Mouse (Mus musculus): ENCODE data around the gene Susd3. TPM values are rescaled to one million over a fixed set of nuclear protein-coding genes. Genes with fewer than 3 reads are reported as not detected.

Gene Susd3
- polyA plus RNA-seq, 1 experiment from 2014 or later: 1.3 TPM

DNA sequence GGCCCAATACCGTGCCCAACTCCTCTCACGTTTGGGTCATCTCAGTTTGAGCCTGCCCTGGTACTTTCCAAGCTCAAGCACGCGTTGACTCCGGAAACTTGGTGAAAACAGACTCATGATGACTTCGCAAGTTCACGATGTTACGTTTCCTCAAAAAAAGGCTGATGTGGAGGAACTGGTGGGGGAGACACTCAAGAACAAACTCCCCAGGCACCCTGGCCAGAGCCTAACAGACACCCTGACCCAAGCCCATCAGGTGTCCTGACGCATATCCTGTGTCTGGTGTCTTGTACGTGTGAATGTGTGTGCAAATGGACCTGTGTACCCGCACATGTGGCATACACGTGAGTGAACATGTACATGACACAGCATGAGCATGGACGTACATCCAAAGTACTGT is 47.8 kb downstream of the Susd3 start:
- Histone ChIP-seq H3K9me3 (no peaks in the 10 kb centered on the region), H3K27me3 (peaks cover 15% of the 10 kb centered on the region; the same call in 1 of the 2 replicates), H3K9ac (no peak overlapping the region), H3K36me3 (no peaks in the 10 kb centered on the region), H3K4me3 (no peak overlapping the region), H3K27ac (no peak overlapping the region), H3K4me2 (no peak overlapping the region), H3K4me1 (replicated peaks) (0 out of 2 replicates have a peak, but pooled peaks cover 5% of the 10 kb centered on the region)
- no peak for ATAC-seq (ENCODE audit: low FRiP score)
- 88% methylated on average over 13 of the region's 13 CpGs for WGBS

DNA sequence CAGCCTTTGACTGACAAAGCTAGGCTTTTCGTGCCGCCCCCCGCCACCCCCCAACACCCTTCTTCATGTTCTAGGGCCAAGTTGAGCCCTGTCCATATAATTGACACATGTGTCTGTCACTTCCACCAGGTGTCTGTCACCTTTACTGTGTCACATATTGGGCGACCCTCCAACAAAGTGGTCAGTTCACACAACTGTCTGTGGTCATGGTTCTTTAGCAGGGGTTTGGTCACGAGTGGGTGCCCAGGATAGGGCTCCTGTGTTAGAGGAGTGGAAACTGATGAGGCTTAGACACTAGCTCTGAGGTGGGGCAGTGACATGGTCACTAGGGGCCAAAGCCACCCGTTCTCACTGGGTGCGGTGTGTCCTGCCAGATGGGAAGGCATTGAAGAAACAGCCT is 48.6 kb downstream of the Susd3 start:
- no peaks in the 10 kb centered on the region for H3K36me3 ChIP-seq
- 94% methylated on average over 7 of the region's 7 CpGs for whole genome bisulfite sequencing

DNA sequence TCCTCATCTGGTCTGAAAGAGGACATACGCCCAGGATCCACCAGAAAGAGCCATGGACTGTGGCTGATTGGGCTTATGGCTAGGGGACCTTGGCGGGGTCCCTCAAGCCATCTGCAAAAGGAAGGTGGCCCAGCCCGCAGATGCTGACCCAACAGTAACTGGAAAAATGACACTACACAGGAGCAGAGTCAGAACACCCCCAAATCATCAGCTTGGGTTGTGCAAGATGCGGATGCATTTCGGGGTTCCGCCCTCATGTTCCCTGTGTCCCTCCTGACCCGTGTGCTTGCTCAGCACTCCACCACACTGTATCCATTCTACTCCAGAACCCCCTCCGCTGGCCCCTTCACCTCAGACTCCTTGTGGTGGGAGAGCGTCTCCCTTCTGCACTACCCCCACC is 49.8 kb downstream of the Susd3 start:
- peaks cover 5% of the 10 kb centered on the region; the same call in 1 of the 2 replicates for H3K27me3 ChIP-seq
- 91% methylated on average over 9 of the region's 9 CpGs for WGBS
- H3K9me3 ChIP-seq: no peaks in the 10 kb centered on the region
- H3K4me3 ChIP-seq: no peak overlapping the region
- no peak overlapping the region for H3K27ac ChIP-seq
- no peaks in the 10 kb centered on the region for H3K4me1 ChIP-seq (replicated peaks)
- no peak overlapping the region for H3K4me2 ChIP-seq
- H3K9ac ChIP-seq: no peak overlapping the region
- H3K36me3 ChIP-seq: no peaks in the 10 kb centered on the region
- no peak for ATAC-seq (ENCODE audit: low FRiP score)

More for the DNA sequence above, 48.6 kb downstream of the Susd3 start:
- ATAC-seq (ENCODE audit: low FRiP score): no peak
- Histone ChIP-seq H3K4me1 (replicated peaks) (no peaks in the 10 kb centered on the region), H3K4me2 (no peak overlapping the region), H3K4me3 (no peak overlapping the region), H3K27me3 (peaks cover 13% of the 10 kb centered on the region; the same call in 1 of the 2 replicates), H3K9me3 (no peaks in the 10 kb centered on the region), H3K9ac (no peak overlapping the region), H3K27ac (no peak overlapping the region)

DNA sequence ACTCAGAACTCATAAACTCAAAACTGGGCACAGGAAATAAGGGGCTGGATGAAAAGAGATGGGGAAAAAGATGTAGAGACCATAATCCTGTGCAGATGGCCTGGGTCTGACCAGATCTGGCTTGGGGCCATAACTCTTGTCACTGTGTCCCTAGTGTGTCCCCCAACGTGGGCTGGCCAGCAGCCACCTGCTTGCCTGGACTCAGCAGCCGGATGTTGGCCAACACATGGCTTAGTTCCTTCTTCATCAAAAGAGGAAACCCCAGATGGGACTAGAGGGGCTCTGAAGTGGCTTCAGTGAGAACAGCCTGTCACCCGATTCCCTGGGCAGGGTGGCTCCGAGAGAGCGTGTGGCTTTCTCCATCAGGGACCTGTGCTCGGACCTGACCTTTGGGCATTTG is 51.7 kb downstream of the Susd3 start:
- Histone ChIP-seq H3K4me2 (no peak overlapping the region), H3K36me3 (no peaks in the 10 kb centered on the region), H3K4me3 (no peak overlapping the region), H3K9me3 (no peaks in the 10 kb centered on the region), H3K9ac (no peak overlapping the region), H3K27me3 (no peaks in the 10 kb centered on the region; the same call in 1 of the 2 replicates), H3K4me1 (replicated peaks) (peaks cover 12% of the 10 kb centered on the region), H3K27ac (no peak overlapping the region)
- ATAC-seq (ENCODE audit: low FRiP score): no peak
- 80% methylated on average over 6 of the region's 6 CpGs for WGBS

DNA sequence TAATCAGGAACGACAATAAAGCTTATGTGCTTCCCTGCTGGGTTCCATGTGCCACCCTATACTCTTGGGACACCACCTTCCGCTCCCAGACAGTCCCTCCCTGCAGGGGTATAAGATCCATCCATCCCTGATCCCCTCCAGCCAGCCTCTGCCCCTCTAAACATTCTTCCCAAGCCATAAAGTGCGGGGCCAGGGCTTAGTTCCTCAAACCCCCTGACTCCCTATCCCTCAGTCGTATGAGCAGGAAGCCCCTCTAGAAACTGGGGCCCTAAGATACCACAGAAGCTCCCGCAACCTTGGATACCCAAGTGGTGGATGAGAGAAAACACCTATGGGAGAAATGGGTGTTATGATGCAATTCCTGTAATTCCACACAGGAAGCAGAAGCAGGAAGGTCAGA is 52.3 kb downstream of the Susd3 start:
- no peak overlapping the region for H3K9ac ChIP-seq
- WGBS: 86% methylated on average over 5 of the region's 5 CpGs
- no peak for ATAC-seq (ENCODE audit: low FRiP score)
- H3K27me3 ChIP-seq: no peaks in the 10 kb centered on the region; the same call in 1 of the 2 replicates
- no peaks in the 10 kb centered on the region for H3K9me3 ChIP-seq
- H3K4me3 ChIP-seq: no peak overlapping the region
- no peaks in the 10 kb centered on the region for H3K36me3 ChIP-seq
- H3K4me2 ChIP-seq: no peak overlapping the region
- peaks cover 18% of the 10 kb centered on the region for H3K4me1 ChIP-seq (replicated peaks)
- H3K27ac ChIP-seq: no peak overlapping the region

DNA sequence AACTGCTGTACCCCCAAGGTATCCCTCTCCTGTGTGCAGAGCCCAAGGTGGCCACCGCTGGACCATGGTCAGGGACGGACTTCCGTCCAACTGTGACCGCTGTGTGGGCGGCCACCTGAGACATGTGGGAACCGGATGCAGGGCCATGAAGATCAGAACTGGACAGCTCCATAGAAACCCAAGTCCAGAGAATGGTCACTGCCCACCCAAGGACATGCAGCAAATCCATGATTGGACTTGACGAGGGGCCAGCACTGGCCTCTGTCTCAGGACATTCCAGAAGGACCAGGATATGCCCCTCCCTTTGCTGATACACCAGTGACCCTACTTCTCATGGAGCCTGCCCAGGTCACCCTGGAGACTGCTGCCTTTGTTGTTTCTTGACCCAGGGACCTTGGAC is 52.9 kb downstream of the Susd3 start:
- H3K27me3 ChIP-seq: no peaks in the 10 kb centered on the region; the same call in 1 of the 2 replicates
- no peak for ATAC-seq (ENCODE audit: low FRiP score)
- WGBS: 91% methylated on average over 7 of the region's 7 CpGs
- H3K27ac ChIP-seq: no peak overlapping the region
- H3K9ac ChIP-seq: no peak overlapping the region
- H3K9me3 ChIP-seq: no peaks in the 10 kb centered on the region
- H3K4me3 ChIP-seq: no peak overlapping the region
- no peak overlapping the region for H3K4me2 ChIP-seq
- peaks cover 23% of the 10 kb centered on the region for H3K4me1 ChIP-seq (replicated peaks)
- no peaks in the 10 kb centered on the region for H3K36me3 ChIP-seq

DNA sequence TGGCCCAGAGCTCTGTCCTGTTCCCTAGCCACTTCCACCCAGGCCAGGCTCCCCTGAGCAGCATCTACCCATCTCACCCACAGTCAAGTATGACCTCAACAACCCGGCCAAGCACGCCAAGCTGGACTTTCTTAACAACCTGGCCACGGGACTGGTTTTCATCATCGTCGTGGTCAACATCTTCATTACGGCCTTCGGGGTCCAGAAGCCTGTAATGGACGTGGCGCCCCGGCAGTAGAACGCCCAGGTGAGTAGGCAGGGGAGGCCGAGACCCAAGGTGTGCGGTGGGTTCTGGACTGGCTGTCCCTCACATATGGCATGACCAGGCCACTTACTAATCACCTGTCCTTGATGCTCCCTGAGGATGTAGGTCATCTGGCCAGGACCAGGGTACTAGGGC is 53.7 kb downstream of the Susd3 start:
- no peak overlapping the region for H3K9ac ChIP-seq
- WGBS: 98% methylated on average over 13 of the region's 13 CpGs
- ATAC-seq (ENCODE audit: low FRiP score): no peak
- no peak overlapping the region for H3K27ac ChIP-seq
- no peaks in the 10 kb centered on the region for H3K36me3 ChIP-seq
- H3K4me1 ChIP-seq (replicated peaks): peaks cover 24% of the 10 kb centered on the region
- H3K27me3 ChIP-seq: peaks cover 8% of the 10 kb centered on the region; the same call in 1 of the 2 replicates
- H3K4me2 ChIP-seq: no peak overlapping the region
- H3K9me3 ChIP-seq: no peaks in the 10 kb centered on the region
- H3K4me3 ChIP-seq: no peak overlapping the region

DNA sequence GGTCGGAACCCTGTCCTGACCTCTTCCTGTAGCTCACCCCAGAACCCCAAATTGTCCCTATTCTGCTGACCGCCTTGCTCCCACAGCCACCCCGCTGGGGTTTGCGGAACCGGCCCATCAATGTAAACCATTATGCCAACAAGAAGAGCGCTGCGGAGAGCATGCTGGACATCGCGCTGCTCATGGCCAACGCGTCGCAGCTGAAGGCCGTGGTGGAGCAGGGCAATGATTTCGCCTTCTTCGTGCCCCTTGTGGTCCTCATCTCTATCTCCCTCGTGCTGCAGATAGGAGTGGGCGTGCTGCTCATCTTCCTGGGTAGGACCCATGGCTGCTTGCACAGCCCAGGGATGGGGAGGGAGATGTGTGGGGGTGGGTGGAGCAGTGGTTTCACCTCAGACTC is 54.9 kb downstream of the Susd3 start:
- Histone ChIP-seq H3K27ac (no peak overlapping the region), H3K4me3 (no peak overlapping the region), H3K36me3 (no peaks in the 10 kb centered on the region), H3K4me1 (replicated peaks) (peaks cover 28% of the 10 kb centered on the region), H3K27me3 (peaks cover 14% of the 10 kb centered on the region; the same call in 1 of the 2 replicates), H3K4me2 (no peak overlapping the region), H3K9me3 (no peaks in the 10 kb centered on the region), H3K9ac (no peak overlapping the region)
- no peak for ATAC-seq (ENCODE audit: low FRiP score)
- WGBS: 96% methylated on average over 17 of the region's 17 CpGs

DNA sequence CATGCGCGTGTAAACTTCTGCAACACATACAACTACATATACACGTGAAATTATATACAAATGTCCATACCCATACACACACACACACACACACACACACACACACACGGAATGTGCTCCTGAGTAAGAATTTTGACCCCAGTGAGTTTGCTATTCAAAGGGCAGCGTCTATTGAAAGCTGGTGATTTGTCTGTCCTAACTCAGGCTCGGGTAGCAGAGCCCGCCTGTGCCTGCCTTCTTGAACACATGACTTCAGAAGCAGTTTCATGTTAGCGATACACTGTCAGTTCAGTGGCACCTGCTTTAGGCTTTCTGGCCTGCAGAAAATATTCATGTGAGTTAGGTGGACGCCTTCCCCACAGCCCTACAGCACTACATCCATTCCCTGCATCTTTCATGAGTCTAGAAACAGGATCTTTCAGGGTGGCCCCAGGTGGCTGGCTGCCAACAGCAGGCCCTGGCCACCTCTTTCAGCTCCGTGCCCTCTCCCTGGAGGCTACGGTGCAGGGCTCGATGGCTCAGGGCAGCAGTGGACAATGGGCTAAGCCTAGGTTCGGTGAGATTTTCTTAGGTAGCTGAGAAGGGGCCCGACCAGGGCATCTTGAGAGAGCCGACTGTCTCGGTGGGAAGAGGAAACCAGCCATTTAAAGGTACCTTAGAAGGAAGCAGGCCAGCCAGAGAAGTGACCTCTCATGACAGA is 56.2 kb downstream of the Susd3 start:
- H3K4me2 ChIP-seq: no peak overlapping the region
- peaks cover 41% of the 10 kb centered on the region for H3K4me1 ChIP-seq (replicated peaks)
- H3K36me3 ChIP-seq: no peaks in the 10 kb centered on the region
- no peak overlapping the region for H3K9ac ChIP-seq
- no peak for ATAC-seq (ENCODE audit: low FRiP score)
- no peaks in the 10 kb centered on the region for H3K9me3 ChIP-seq
- H3K27me3 ChIP-seq: peaks cover 20% of the 10 kb centered on the region; the same call in 1 of the 2 replicates
- 70% methylated on average over 16 of the region's 16 CpGs for WGBS
- H3K4me3 ChIP-seq: no peak overlapping the region
- H3K27ac ChIP-seq: no peak overlapping the region

DNA sequence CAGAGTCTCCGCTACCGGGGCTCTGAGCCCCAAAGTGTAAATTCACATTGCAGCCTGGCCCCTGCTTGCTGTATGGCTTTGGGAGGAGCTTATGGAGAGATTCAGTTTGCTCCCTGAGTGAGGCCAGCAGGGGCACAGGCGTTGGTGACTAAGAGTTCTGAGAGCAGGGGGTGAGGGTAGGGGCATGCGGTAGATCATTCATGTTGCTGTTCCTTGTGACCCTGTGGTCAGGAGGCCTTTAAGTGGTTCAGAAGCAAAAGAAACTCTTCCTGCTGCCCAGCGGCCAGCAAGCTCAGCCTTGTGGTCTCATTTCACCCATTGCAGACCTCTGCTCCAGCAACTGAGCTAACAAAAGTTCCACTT is 56.9 kb downstream of the Susd3 start:
- H3K27ac ChIP-seq: no peak overlapping the region
- H3K36me3 ChIP-seq: no peaks in the 10 kb centered on the region
- peaks cover 20% of the 10 kb centered on the region for H3K27me3 ChIP-seq
- H3K4me2 ChIP-seq: no peak overlapping the region
- H3K9me3 ChIP-seq: no peaks in the 10 kb centered on the region
- H3K9ac ChIP-seq: no peak overlapping the region
- 41% methylated on average over 5 of the region's 5 CpGs for WGBS
- ATAC-seq (ENCODE audit: low FRiP score): no peak
- H3K4me3 ChIP-seq: no peak overlapping the region
- peaks cover 46% of the 10 kb centered on the region for H3K4me1 ChIP-seq (replicated peaks)

DNA sequence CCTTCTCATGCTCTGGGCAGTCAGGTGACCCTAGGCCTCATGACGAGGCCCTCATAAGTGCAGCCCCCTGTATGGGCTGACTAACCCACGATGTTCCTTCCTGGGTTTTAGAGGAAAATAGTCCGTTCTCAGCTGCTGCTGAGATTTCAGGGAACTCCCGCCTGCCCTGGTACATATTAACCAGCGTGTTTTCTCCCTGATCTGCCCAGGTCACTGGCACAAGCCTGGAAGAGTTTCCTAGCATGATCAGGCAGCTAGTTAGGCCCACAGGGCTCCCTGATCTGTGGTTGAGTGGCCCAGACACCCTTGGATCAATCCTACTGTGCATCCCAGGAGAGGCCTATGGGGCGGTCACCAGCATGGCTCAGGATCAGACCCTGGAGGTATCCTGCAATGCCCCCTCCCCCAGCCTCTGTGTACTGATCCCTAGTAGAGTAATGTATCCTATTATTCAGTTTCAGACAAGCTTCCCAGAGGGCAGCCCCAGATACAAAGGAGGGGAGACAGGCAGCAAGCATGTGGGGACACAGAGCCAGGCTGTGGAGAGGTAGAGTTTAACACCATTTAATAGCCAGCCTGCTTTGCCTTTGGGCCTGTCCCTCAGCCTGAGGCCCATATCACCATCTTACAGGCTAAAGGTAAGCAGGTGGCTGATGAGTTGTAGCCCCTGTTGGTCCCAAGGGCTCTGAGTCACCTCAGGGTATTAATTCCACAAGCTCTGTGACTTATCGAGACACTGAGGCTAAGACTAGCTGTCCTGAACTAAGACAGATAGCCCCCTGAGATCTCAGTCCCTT is 57.4 kb downstream of the Susd3 start:
- H3K27ac ChIP-seq: no peak overlapping the region
- WGBS: 58% methylated on average over 7 of the region's 7 CpGs

DNA sequence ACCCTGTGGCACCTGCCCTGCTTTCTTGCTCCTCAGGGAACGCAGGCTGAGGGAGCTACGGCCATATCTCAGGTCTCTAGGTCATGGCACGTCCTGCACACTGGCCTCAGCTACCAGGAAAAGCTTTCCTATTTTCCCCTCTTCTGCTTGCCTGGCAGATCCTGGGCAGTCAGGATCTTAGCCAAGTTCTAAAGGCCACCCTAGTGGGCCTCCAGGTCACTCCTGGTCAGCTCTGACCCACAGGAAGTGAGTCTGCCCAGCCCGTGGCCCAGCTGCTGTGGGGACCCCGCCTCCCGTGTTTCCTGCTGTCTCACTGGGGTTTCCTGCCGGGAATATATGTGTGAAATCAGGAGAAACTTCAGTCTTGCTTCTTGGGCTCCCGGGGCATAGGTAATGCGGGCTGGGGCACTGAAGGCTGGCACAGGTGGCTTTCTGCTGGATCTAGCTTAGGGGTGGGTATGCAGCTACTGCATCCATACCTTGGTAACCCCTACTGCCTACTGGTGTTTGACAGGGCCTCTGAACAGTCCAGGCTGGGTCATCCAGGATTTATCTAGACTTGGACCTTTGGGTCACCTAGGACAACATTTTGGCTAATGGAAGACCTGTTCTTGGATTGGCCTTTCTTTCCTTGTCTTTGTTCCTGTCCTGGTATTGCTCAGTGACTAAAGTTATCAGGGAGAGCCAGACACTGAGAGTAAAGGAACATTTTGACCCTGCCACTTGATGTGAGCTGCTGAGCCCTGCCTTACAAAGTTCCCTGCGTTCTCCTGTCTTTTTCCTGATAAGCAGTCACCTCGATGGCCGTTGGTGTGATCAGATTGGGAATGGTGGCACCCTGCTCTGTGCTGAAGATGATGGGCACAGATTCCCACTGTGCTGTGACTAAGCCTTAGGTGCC is 58.3 kb downstream of the Susd3 start:
- Histone ChIP-seq H3K27ac (no peak overlapping the region), H3K36me3 (no peaks in the 10 kb centered on the region), H3K9me3 (no peaks in the 10 kb centered on the region), H3K4me2 (no peak overlapping the region), H3K9ac (no peak overlapping the region), H3K4me1 (replicated peaks) (peaks cover 48% of the 10 kb centered on the region), H3K27me3 (peaks cover 27% of the 10 kb centered on the region), H3K4me3 (no peak overlapping the region)
- ATAC-seq (ENCODE audit: low FRiP score): no peak
- 81% methylated on average over 12 of the region's 12 CpGs for WGBS

More for the DNA sequence above, 57.4 kb downstream of the Susd3 start:
- no peak for ATAC-seq (ENCODE audit: low FRiP score)
- H3K4me2 ChIP-seq: no peak overlapping the region
- H3K27me3 ChIP-seq: peaks cover 26% of the 10 kb centered on the region
- no peaks in the 10 kb centered on the region for H3K9me3 ChIP-seq
- H3K36me3 ChIP-seq: no peaks in the 10 kb centered on the region
- no peak overlapping the region for H3K9ac ChIP-seq
- no peak overlapping the region for H3K4me3 ChIP-seq
- peaks cover 48% of the 10 kb centered on the region for H3K4me1 ChIP-seq (replicated peaks)

Measured in hindbrain, embryonic 13.5 days (tissue).